Mouse (Mus musculus): ENCODE data around the gene Mmp21. TPM values are rescaled to one million over a fixed set of nuclear protein-coding genes. Genes with fewer than 3 reads are reported as not detected.

The Mmp21 gene
- polyA plus RNA-seq, 1 experiment from 2014 or later = not detected

DNA sequence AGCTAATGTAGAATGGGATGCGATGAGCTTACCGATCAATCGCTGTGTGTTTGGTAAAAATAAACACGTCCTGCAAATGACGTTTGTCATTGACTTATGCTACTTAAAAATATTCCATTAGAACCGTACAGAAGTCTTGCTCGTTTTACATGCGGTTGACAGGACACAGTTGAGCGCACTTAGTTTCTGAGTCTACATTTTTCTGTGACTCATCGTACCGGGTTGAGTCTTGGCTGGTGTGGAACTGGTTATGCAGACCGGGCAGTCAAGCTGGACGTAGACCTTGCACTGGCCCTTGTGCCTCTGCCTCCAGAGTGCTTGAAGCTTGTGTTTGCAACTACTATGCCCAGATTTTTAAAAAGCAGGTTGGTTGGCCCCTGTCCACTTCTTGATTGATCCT, 41.6 kb downstream of the Mmp21 start:
- Histone ChIP-seq H3K4me2 (ENCODE audit: low read depth, low read length, severe bottlenecking) (peak overlapping the region; percentile 92), H3K9ac (ENCODE audit: low read length) (peak overlapping the region; percentile 90), H3K9me3 (ENCODE audit: control insufficient read depth, low read length) (no peaks in the 10 kb centered on the region), H3K4me3 (ENCODE audit: low read depth, low read length) (peak overlapping the region; percentile 92), H3K27ac (ENCODE audit: low read depth, low read length) (no peak overlapping the region), H3K27me3 (ENCODE audit: control insufficient read depth, insufficient read depth, low read length) (no peaks in the 10 kb centered on the region), H3K4me1 (replicated peaks; ENCODE audit: control insufficient read depth, insufficient read depth, low read length) (peaks cover 3% of the 10 kb centered on the region; the same call in 1 of the 2 replicates), H3K36me3 (ENCODE audit: control insufficient read depth, insufficient read depth, low read length) (peaks cover 3% of the 10 kb centered on the region; the same call in 1 of the 2 replicates)
- WGBS = 18% methylated on average over 13 of the region's 13 CpGs
- DNase-seq (ENCODE audit: low spot score) (no peak), ATAC-seq (replicated peaks; ENCODE audit: low FRiP score) (no peak)

DNA sequence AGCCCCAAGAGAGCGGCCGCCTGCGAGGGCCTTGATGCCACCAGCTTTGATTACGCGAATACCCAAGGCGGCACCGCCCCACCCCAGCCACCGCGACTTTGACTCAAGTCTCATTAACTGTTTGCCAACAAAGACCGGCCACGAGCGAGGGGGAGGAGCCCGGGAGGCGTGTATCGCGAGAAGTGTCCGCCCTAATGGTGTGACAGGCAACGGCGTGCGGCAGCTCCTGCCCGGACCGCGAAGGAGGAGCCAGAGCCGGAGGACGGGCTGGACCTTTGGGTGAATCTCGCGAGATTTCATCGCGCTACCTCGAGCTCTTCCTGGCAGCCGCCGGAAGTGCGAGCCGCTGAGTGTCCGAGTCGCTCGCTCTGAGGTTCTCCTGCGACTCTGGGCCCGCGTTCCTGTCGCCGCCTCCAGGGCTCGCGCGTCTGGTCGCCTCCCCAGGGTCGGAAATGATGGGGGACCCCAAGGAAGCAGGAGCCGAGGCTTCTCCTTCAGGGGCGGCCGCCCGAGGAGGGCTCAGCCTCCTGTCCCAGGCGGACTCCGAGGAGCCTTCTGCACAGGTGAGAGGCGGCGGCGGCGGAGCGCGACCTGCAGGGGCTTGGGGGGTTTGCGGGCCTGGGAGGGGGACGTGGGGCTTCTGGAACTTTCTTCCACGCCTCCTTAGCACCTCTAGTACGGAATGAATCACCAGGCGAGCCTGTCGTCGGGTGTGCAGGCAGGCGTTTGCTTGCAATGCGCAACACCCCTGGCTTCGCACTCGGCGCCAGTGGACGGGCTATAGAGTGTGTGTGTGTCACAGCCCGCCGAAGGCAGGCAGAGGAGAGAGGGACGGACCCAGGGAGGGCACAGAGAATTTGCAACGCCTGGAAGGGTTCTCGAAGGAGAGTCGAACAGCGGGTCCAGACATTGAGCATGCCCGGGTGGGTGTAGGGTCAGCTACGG, 42.2 kb downstream of the Mmp21 start, which contains the start of gene Edrf1:
TSS of gene Edrf1 (plus strand) at position 183 of the 945 bp plus-strand sequence.
- DNase-seq (ENCODE audit: low spot score) (peak; percentile 99), ATAC-seq (replicated peaks; ENCODE audit: low FRiP score) (peak; percentile 98)
- under 1% methylated on average over 80 of the region's 81 CpGs for WGBS
- Histone ChIP-seq H3K27ac (ENCODE audit: low read depth, low read length) (peak within 1 kb of the TSS; percentile 84), H3K9ac (ENCODE audit: low read length) (peak within 1 kb of the TSS; percentile 90), H3K4me1 (replicated peaks; ENCODE audit: control insufficient read depth, insufficient read depth, low read length) (peaks cover 3% of the 10 kb centered on the region; the same call in 1 of the 2 replicates), H3K27me3 (ENCODE audit: control insufficient read depth, insufficient read depth, low read length) (no peaks in the 10 kb centered on the region), H3K36me3 (ENCODE audit: control insufficient read depth, insufficient read depth, low read length) (peaks cover 3% of the 10 kb centered on the region; the same call in 1 of the 2 replicates), H3K9me3 (ENCODE audit: control insufficient read depth, low read length) (no peaks in the 10 kb centered on the region), H3K4me2 (ENCODE audit: low read depth, low read length, severe bottlenecking) (peak within 1 kb of the TSS; percentile 92), H3K4me3 (ENCODE audit: low read depth, low read length) (peak within 1 kb of the TSS; percentile 92)

DNA sequence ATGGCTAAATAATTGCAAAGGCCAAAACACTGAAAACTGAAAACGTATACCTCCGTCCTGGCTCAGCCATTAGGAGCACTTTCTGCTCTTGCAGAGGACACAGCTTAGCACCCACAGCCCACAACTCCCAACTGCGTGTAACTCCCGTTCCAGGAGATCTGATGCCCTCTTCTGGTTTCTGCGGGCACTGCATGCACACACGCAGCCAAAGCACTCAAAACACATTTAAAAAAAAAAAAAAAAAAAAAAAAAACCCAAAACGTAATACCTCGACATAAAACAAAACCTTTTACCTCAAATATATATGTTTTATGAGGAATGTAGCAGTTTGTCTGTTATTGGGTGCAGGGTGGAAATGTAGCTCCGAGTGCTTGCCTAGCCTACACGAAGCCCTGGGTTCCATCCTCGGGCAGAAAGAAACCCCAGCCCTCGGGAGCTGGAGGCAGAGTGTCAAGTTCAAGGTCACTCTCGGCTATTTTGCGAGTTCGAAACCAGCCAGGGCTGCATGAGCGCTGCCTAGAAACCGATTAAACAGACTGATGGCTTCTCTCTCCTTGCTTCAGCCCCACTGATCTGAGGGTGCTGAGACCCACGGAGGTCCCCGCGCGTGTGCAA, 43.0 kb downstream of the Mmp21 start:
- ATAC-seq (replicated peaks; ENCODE audit: low FRiP score) (peak; percentile 54), DNase-seq (ENCODE audit: low spot score) (peak; percentile 93)
- Histone ChIP-seq H3K36me3 (ENCODE audit: control insufficient read depth, insufficient read depth, low read length) (peaks cover 3% of the 10 kb centered on the region; the same call in 1 of the 2 replicates), H3K9me3 (ENCODE audit: control insufficient read depth, low read length) (no peaks in the 10 kb centered on the region), H3K27me3 (ENCODE audit: control insufficient read depth, insufficient read depth, low read length) (no peaks in the 10 kb centered on the region), H3K9ac (ENCODE audit: low read length) (peak overlapping the region; percentile 76), H3K4me3 (ENCODE audit: low read depth, low read length) (peak overlapping the region; percentile 92), H3K27ac (ENCODE audit: low read depth, low read length) (peak overlapping the region; percentile 84), H3K4me2 (ENCODE audit: low read depth, low read length, severe bottlenecking) (peak overlapping the region; percentile 53), H3K4me1 (replicated peaks; ENCODE audit: control insufficient read depth, insufficient read depth, low read length) (peaks cover 3% of the 10 kb centered on the region; the same call in 1 of the 2 replicates)
- WGBS = 1% methylated on average over 21 of the region's 21 CpGs

DNA sequence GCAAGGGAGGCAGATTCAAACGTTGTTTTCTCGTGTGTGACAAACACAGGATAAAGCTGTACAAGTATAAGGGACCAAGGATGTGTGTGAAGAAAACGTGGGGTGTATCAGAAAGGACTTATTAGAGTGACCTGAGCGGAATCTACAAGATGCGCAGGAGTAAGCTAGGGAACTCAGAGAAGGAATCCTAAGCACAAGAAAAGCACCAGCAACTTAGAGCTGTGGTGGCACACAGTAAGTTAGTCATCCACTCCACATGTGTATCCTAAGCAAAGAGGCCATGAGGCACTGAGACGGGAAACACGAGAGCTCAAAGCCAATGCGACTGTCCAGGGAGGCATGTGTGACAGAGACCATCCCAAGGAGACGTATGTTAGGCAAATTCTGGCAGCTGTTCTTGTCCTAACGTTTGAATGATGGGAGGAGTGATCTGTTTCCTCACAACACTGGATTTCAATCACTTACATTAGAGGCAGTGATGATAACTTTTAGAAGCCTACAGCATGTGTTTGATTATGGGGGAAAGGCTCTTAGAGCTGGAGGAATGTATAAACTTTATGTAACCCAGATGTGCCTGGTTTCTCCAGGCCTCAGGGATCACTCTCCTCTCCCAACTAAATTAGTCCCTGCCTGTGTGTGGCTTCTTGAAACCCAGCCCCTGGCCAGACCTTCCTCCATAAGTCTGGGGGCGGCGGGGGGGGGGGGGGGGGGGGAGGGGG, 44.8 kb downstream of the Mmp21 start:
- Histone ChIP-seq H3K36me3 (ENCODE audit: control insufficient read depth, insufficient read depth, low read length) (no peaks in the 10 kb centered on the region), H3K9ac (ENCODE audit: low read length) (no peak overlapping the region), H3K27me3 (ENCODE audit: control insufficient read depth, insufficient read depth, low read length) (no peaks in the 10 kb centered on the region), H3K4me3 (ENCODE audit: low read depth, low read length) (no peak overlapping the region), H3K9me3 (ENCODE audit: control insufficient read depth, low read length) (no peaks in the 10 kb centered on the region), H3K4me1 (replicated peaks; ENCODE audit: control insufficient read depth, insufficient read depth, low read length) (peaks cover 3% of the 10 kb centered on the region; the same call in 1 of the 2 replicates), H3K27ac (ENCODE audit: low read depth, low read length) (no peak overlapping the region), H3K4me2 (ENCODE audit: low read depth, low read length, severe bottlenecking) (no peak overlapping the region)
- ATAC-seq (replicated peaks; ENCODE audit: low FRiP score) = no peak
- no peak for DNase-seq (ENCODE audit: low spot score)
- WGBS = 61% methylated on average over 10 of the region's 12 CpGs

DNA sequence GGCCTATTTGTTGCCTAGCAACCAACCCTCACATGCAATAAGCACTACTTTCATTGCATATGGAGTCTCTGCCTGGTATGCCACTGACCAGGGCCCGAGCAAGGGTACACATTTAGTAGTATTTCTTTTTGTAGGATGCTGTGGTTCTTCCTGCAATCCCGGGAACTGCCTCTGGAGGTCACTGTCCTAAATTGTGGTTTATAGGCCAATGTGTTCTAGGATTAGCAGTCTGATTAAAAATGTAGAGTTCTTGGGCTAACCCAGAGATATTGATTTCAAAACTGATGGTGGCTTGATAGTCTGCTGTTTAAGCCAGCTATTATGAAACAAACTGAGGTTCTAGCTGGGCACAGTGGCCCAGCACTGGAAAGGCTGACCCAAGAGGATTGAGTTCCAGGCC, 47.4 kb downstream of the Mmp21 start:
- no peaks in the 10 kb centered on the region for H3K4me1 ChIP-seq (replicated peaks; ENCODE audit: control insufficient read depth, insufficient read depth, low read length)
- no peak overlapping the region for H3K4me3 ChIP-seq (ENCODE audit: low read depth, low read length)
- no peak overlapping the region for H3K27ac ChIP-seq (ENCODE audit: low read depth, low read length)
- DNase-seq (ENCODE audit: low spot score) = peak; percentile 81
- no peak for ATAC-seq (replicated peaks; ENCODE audit: low FRiP score)
- H3K4me2 ChIP-seq (ENCODE audit: low read depth, low read length, severe bottlenecking) = no peak overlapping the region
- H3K9ac ChIP-seq (ENCODE audit: low read length) = no peak overlapping the region
- 29% methylated on average over 2 of the region's 2 CpGs for WGBS
- H3K36me3 ChIP-seq (ENCODE audit: control insufficient read depth, insufficient read depth, low read length) = no peaks in the 10 kb centered on the region
- H3K9me3 ChIP-seq (ENCODE audit: control insufficient read depth, low read length) = no peaks in the 10 kb centered on the region
- no peaks in the 10 kb centered on the region for H3K27me3 ChIP-seq (ENCODE audit: control insufficient read depth, insufficient read depth, low read length)

DNA sequence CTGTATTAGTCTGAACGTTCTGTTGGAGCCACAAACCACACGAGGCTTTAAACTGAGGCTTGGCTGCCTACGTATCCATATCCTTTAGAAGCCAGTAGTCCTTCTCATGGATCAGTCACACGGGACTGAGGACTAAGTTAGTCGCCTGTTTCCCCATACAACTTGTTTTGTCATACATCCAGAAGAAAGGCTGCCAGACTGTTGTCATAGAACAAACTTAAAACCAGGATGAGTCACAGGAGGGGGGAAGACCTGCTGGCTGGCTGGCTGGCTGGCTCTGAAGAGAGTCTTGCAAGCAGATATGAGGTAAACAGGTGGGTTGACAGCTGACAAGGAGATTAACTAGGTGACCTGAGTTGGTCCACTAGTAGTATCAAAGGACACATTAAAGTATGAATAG, 49.0 kb downstream of the Mmp21 start:
- H3K4me3 ChIP-seq (ENCODE audit: low read depth, low read length) = no peak overlapping the region

DNA sequence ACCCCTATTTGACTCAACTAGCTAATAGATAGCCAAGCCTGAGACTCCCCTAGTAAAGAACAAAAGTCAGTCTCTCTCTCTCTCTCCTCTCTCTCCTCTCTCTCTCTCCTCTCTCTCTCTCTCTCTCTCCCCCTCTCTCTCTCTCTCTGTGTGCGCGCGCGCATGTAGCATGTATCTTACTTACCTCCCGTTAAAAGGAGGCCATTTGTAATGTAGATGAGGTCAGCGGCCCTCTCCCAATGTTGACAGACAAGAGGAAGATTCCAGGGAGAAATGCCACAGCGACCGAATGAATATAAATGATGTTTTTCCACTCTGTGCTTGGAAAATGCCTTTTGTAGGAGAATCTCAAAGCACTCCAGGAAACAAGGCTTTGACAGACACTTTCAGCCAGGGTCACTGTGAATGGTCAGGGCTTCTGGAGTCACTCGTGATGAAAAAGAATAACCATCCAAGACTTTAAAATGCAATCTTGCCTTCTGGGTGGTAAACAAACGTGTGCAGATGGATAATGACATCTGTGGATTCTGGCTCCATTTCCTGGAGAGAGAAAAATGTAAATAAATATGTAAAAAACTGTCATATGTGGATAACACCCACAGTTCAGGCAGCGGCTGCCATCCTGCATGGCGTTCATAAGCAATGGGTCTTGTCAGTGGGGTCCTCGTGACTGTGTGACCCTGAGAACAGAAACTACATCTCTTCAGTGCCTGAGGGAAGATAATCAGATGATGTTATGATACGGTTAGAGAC, 52.5 kb downstream of the Mmp21 start:
- Histone ChIP-seq H3K4me2 (ENCODE audit: low read depth, low read length, severe bottlenecking) (no peak overlapping the region), H3K27me3 (ENCODE audit: control insufficient read depth, insufficient read depth, low read length) (no peaks in the 10 kb centered on the region), H3K27ac (ENCODE audit: low read depth, low read length) (no peak overlapping the region), H3K36me3 (ENCODE audit: control insufficient read depth, insufficient read depth, low read length) (no peaks in the 10 kb centered on the region), H3K9ac (ENCODE audit: low read length) (no peak overlapping the region), H3K4me1 (replicated peaks; ENCODE audit: control insufficient read depth, insufficient read depth, low read length) (no peaks in the 10 kb centered on the region), H3K4me3 (ENCODE audit: low read depth, low read length) (no peak overlapping the region), H3K9me3 (ENCODE audit: control insufficient read depth, low read length) (no peaks in the 10 kb centered on the region)
- WGBS = 60% methylated on average over 14 of the region's 14 CpGs
- ATAC-seq (replicated peaks; ENCODE audit: low FRiP score) = no peak
- no peak for DNase-seq (ENCODE audit: low spot score)

More for the DNA sequence above, 49.0 kb downstream of the Mmp21 start:
- H3K4me2 ChIP-seq (ENCODE audit: low read depth, low read length, severe bottlenecking) = no peak overlapping the region
- DNase-seq (ENCODE audit: low spot score) = no peak
- no peaks in the 10 kb centered on the region for H3K4me1 ChIP-seq (replicated peaks; ENCODE audit: control insufficient read depth, insufficient read depth, low read length)
- H3K27ac ChIP-seq (ENCODE audit: low read depth, low read length) = no peak overlapping the region
- ATAC-seq (replicated peaks; ENCODE audit: low FRiP score) = no peak
- H3K9ac ChIP-seq (ENCODE audit: low read length) = no peak overlapping the region
- H3K36me3 ChIP-seq (ENCODE audit: control insufficient read depth, insufficient read depth, low read length) = no peaks in the 10 kb centered on the region
- H3K27me3 ChIP-seq (ENCODE audit: control insufficient read depth, insufficient read depth, low read length) = no peaks in the 10 kb centered on the region
- no peaks in the 10 kb centered on the region for H3K9me3 ChIP-seq (ENCODE audit: control insufficient read depth, low read length)
- 92% methylated on average over 5 of the region's 5 CpGs for WGBS

Measured in forebrain, embryonic 11.5 days (tissue).